Mouse (Mus musculus) testis, adult 2 months (tissue): ENCODE measurements around the gene Rbms2. TPM values are rescaled to one million over a fixed set of nuclear protein-coding genes. Genes with fewer than 3 reads are reported as not detected.
"Not testable (repeated sequence)": the region's sequence is repeated elsewhere in the genome, so short reads cannot be mapped to it uniquely, and the experiment has no call there.

ENCODE experiments used
- H3K27ac ChIP-seq: fragments of 200-500 bp; 2 replicates; pipeline ENCODE4 v1.5.1; 2012; ENCODE audit warnings: low read depth, low read length; ENCODE audit not compliant: control insufficient read depth, insufficient read depth
- H3K27me3 ChIP-seq: fragments of 200-500 bp; 2 replicates; pipeline ENCODE4 v1.6.1; 2012; ENCODE audit warnings: mild to moderate bottlenecking, low read length, moderate library complexity; ENCODE audit not compliant: control insufficient read depth, insufficient read depth
- H3K36me3 ChIP-seq: fragments of 200-500 bp; 2 replicates; pipeline ENCODE4 v1.6.1; 2012; ENCODE audit warnings: mild to moderate bottlenecking, low read length; ENCODE audit not compliant: control insufficient read depth, insufficient read depth
- H3K4me1 ChIP-seq: fragments of 200-500 bp; 2 replicates; pipeline ENCODE4 v1.6.1; 2012; ENCODE audit warnings: low read length; ENCODE audit not compliant: control insufficient read depth, insufficient read depth
- H3K4me3 ChIP-seq: fragments of 200-500 bp; 2 replicates; pipeline ENCODE4 v1.5.1; 2012; ENCODE audit warnings: low read depth, mild to moderate bottlenecking, low read length, moderate library complexity, mixed read lengths; ENCODE audit not compliant: control insufficient read depth
- CTCF ChIP-seq: fragments of 200-500 bp; IDR thresholded peaks from 2 replicates; pipeline ENCODE4 v1.5.1; 2012; ENCODE audit warnings: low read depth, mild to moderate bottlenecking, inconsistent platforms, low read length, moderate library complexity; ENCODE audit not compliant: control insufficient read depth, insufficient read depth, insufficient replicate concordance
- POLR2A ChIP-seq: fragments of 200-500 bp; IDR thresholded peaks from 2 replicates; pipeline ENCODE4 v1.6.1; 2012; ENCODE audit warnings: low read depth, mild to moderate bottlenecking, inconsistent platforms, low read length, moderate library complexity; ENCODE audit not compliant: control insufficient read depth
- polyA plus RNA-seq: library from polyadenylated mRNA; depleted of rRNA; stranded (reverse); fragments of >200 nt; gene quantifications from 2 replicates; pipeline ENCODE4 v1.2.3, GENCODE M21; 2012

Rbms2 gene
- polyA plus RNA-seq, 1 experiment, result 19.4 TPM

DNA sequence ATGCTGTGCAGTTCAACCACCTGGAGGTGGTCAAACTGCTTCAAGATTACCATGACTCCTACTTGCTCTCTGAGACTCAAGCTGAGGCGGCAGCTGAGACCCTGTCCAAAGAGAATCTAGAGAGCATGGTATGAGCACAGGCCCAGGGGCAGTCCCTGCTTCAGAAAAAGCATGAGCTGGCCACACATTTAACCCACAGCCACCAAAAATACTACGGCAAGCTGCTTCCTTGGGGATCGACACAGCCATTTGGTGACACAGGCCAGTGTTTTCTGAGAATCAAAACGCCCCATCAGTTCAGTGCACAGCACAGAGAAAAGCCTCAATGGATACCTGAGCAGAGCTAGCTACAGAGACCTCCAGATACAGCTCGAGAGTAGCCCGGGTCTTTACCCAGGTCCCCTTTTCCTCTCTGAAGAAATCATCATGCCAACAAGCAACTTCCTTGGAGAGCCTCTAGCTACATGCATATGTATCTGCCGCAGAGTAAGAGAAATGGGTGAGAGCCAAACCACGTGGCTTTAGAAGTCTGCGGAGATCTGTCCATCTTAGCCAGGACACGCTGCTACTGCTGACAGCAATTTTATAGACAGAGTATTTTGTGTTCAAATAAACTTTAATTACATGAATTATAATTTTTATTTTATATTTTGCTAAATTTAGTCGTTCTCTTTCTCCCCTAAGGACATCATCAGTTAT lies 29.4 kb upstream of the Rbms2 start:
- TF ChIP-seq CTCF (no peak), POLR2A (no peak)
- peaks cover 9% of the 10 kb centered on the region for H3K4me1 ChIP-seq
- H3K27ac ChIP-seq, result no peak overlapping the region
- H3K4me3 ChIP-seq, result no peak overlapping the region
- no peaks in the 10 kb centered on the region for H3K27me3 ChIP-seq
- no peaks in the 10 kb centered on the region for H3K36me3 ChIP-seq

DNA sequence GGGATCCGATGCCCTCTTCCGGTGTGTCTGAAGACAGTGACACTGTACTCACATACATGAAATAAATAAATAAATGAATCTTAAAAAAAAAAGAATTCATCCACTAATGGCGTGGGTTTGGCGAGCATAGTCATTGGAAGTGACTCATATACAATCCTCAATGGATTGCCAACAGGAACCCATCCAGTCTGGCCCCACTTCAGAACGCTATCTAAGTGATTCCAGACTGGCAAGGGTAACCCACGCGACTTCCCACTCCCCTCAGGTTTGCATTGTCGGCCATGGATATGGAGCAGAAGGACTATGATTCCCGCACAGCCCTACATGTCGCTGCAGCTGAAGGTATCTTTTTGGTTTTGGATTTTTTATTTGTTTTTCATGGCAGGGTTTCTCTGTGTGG lies 28.2 kb upstream of the Rbms2 start:
- Histone ChIP-seq H3K4me1 (peaks cover 9% of the 10 kb centered on the region), H3K27ac (no peak overlapping the region), H3K27me3 (no peaks in the 10 kb centered on the region), H3K36me3 (no peaks in the 10 kb centered on the region), H3K4me3 (no peak overlapping the region)
- TF ChIP-seq CTCF, result no peak
- TF ChIP-seq POLR2A, result no peak

DNA sequence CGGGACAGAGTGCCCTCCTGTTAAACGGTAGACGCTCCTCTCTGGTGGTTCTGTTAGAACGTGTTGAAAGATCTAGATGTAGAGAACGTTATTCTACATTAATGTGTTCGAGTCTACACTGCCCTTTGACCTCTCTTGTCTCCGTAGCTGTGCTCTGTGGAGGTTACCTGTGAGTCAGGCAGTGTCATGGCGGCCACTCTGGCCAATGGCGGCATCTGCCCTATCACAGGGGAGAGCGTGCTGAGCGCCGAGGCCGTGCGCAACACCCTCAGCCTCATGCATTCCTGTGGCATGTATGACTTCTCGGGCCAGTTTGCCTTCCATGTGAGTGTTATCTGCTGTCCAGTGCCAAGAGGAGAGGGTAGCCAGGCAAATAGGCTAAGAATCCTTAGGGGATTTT lies 24.8 kb upstream of the Rbms2 start:
- TF ChIP-seq POLR2A, result no peak
- TF ChIP-seq CTCF, result no peak
- no peaks in the 10 kb centered on the region for H3K36me3 ChIP-seq
- H3K4me1 ChIP-seq, result no peaks in the 10 kb centered on the region
- no peak overlapping the region for H3K27ac ChIP-seq
- no peaks in the 10 kb centered on the region for H3K27me3 ChIP-seq
- H3K4me3 ChIP-seq, result no peak overlapping the region

DNA sequence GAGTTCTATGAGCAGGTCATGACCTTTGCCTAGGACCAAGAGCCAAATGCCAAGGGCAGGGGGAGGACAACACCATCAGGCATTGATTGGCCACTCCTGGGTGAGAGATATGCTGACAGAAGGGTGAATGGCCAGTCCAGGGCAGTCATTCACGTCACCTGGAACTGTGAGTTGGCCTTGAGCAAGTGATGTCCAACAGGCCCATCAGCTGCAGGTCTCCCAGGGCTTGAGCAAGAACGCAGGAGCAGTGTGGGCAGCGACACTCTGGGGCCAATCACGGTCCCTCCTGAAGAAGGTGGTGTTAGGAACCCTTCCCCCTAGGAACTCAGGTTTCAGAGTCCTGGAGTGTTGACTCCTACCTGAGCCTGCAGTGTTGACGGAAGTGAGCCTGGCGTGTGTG lies 21.8 kb upstream of the Rbms2 start:
- Histone ChIP-seq H3K4me3 (no peak overlapping the region), H3K27me3 (no peaks in the 10 kb centered on the region), H3K36me3 (no peaks in the 10 kb centered on the region), H3K4me1 (no peaks in the 10 kb centered on the region), H3K27ac (no peak overlapping the region)
- TF ChIP-seq CTCF (no peak), POLR2A (no peak)

DNA sequence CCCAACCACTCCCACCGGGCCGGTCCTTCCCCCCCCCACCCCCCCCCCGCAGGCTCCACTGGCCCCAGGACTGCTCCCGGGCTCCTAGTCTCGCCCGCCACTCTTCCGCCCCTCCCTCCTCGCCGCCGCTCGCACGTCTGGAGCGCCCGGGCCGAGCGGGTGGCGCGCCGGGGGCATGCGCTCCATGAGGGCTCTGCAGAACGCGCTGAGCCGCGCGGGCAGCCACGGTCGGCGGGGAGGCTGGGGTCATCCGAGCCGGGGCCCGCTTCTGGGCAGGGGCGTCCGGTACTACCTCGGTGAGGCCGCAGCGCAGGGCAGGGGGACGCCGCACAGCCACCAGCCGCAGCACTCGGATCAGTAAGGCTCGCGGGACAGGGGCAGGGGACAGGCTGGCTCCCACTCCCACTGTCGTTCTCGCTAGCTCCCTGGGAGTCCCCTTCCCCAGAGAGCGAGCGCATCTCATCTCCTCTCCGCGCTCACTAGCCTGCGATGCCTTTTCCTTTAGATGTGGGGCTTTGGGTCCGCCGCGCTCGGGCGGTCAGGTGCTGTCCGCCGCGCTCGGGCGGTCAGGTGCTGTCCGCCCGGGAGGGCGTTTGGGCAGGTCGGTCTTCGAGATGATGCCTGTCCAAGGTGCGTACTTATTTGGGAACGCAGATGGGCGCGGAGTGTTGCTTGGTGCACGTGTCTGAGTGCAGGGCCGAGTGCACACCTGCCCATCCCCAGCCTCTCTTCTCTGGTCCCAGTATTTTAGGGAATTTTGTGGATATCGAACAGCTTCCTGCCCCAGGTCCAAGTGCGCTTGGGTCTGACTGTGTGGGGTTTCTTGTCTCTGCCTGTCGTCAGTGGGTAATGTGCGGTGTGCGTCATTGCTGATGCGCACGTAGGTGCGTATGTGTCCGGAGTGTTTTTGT lies 14.7 kb upstream of the Rbms2 start:
- TF ChIP-seq POLR2A, result no peak
- TF ChIP-seq CTCF, result no peak
- H3K27ac ChIP-seq, result no peak overlapping the region
- no peaks in the 10 kb centered on the region for H3K27me3 ChIP-seq
- H3K4me3 ChIP-seq, result peak overlapping the region; percentile 90
- H3K4me1 ChIP-seq, result peaks cover 10% of the 10 kb centered on the region
- H3K36me3 ChIP-seq, result no peaks in the 10 kb centered on the region

DNA sequence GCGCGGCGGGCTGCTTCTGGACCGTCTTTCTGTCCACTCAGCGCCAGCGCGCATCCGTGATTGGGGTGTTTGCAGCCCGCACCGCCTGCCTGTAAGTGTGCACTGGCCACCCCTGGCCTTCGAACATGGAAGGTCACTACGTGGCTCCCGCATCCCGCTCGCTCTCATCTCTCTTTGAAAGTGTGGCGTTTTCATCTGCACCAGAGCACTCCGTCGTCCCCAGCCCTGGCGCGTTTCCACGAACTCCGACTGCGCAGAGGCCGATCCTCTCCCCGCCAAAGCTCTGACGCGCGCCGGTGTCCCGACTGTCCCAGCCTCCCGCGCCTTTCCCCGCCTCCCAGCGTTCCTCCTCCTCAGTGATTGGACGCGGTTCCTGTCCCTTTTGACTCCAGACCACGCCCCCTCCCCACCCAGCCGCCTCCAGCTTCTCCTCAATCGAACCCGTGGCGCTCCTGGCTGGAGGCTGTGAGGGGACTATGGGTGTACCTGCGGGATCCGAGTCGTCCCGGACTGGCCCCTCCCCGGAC lies 14.0 kb upstream of the Rbms2 start, which contains the start of gene Gls2:
Gene Gls2, plus strand, starts transcription at position 434 of the 527 bp plus-strand sequence.
- H3K36me3 ChIP-seq, result no peaks in the 10 kb centered on the region
- TF ChIP-seq POLR2A (peak; percentile 19; the same call in 1 of the 2 replicates), CTCF (no peak)
- H3K27me3 ChIP-seq, result no peaks in the 10 kb centered on the region
- H3K27ac ChIP-seq, result no peak within 1 kb of the TSS
- peaks cover 10% of the 10 kb centered on the region for H3K4me1 ChIP-seq
- H3K4me3 ChIP-seq, result peak within 1 kb of the TSS; percentile 90

DNA sequence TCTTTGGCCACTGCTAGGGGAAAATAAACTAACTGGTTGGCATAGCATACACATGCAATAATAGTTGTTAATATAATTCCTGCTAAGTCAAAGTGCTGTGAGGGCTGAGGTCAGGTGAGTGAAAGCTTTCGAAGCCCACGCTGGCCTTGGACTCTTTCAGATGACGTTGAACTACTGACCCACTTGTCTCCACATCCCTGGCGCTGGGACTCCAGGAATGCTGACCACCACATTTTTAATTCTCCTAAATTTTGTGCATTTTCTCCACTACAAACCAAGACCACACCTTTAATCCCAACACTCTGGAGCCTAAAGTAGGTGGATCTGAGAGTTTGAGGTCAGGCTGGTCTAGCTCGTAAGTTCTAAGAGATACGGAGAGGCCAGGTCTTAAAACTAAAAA lies 13.0 kb upstream of the Rbms2 start:
- peaks cover 10% of the 10 kb centered on the region for H3K4me1 ChIP-seq
- no peaks in the 10 kb centered on the region for H3K36me3 ChIP-seq
- TF ChIP-seq POLR2A (no peak), CTCF (no peak)
- H3K27me3 ChIP-seq, result no peaks in the 10 kb centered on the region
- no peak overlapping the region for H3K27ac ChIP-seq
- no peak overlapping the region for H3K4me3 ChIP-seq

DNA sequence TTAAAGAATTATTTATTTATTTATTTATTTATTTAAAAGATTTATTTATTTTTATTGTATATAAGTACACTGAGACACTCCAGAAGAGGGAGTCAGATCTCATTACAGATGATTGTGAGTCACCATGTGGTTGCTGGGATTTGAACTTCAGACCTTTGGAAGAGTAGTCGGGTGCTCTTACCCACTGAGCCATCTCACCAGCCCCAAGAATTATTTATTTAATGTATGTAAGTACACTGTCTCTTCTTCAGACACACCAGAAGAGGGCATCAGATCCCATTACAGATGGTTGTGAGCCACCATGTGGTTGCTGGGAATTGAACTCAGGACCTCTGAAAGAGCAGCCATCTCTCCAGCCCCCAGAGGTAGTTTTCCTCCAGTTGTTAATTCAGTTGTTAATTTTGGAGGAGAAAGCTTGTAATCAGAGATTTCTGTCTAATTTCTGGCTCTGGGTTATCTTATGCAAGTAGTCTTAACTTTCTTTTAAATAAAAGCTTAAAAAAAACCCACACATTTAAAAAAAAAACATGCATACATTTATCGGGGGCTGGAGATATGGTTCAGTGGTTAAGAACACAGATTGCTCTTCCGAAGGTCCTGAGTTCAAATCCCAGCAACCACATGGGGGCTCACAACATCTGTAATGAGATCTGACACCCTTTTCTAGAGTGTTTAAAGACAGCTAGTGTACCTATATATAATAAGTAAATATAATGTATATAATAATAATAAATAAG lies 12.1 kb upstream of the Rbms2 start:
- not testable (repeated sequence) for H3K36me3 ChIP-seq, H3K27ac ChIP-seq, H3K4me1 ChIP-seq, H3K4me3 ChIP-seq, H3K27me3 ChIP-seq
